Mouse (Mus musculus) adipocyte (in vitro differentiated cells): ENCODE results near the gene Unc13a.

Experiments
- DNase-seq: peaks from one replicate; pipeline ENCODE4 v3.0.0-alpha.2; 2016; ENCODE audit warnings: low spot score

The Unc13a gene

GRCm38 (mm10) chr8:71625088-71625487, 46.5 kb downstream of the Unc13a start:
- no peak for DNase-seq

GRCm38 (mm10) chr8:71619786-71620185, 51.8 kb downstream of the Unc13a start:
- no peak for DNase-seq

GRCm38 (mm10) chr8:71613418-71613817, 58.1 kb downstream of the Unc13a start:
- no peak for DNase-seq

GRCm38 (mm10) chr8:71612141-71612540, 59.4 kb downstream of the Unc13a start:
- DNase-seq = no peak

- peak; percentile 98 for DNase-seq
Measured at GRCm38 (mm10) chr8:71610822-71611651, 60.5 kb downstream of the Unc13a start, which contains the start of gene Colgalt1. Gene Colgalt1 (plus strand): TSS chr8:71610998.

- DNase-seq = no peak
Measured at GRCm38 (mm10) chr8:71604021-71604420, 67.5 kb downstream of the Unc13a start.

GRCm38 (mm10) chr8:71602666-71603334, 68.8 kb downstream of the Unc13a start:
- no peak for DNase-seq

- DNase-seq = no peak
Measured at GRCm38 (mm10) chr8:71601939-71602665, 69.5 kb downstream of the Unc13a start.

GRCm38 (mm10) chr8:71598841-71599240, 72.7 kb downstream of the Unc13a start:
- no peak for DNase-seq

GRCm38 (mm10) chr8:71598375-71598774, 73.2 kb downstream of the Unc13a start:
- no peak for DNase-seq

- no peak for DNase-seq
Measured at GRCm38 (mm10) chr8:71597451-71597850, 74.1 kb downstream of the Unc13a start, which contains the start of gene Fam129c. Gene Fam129c (plus strand): TSS chr8:71597648.

- no peak for DNase-seq
Measured at GRCm38 (mm10) chr8:71596798-71597197, 74.8 kb downstream of the Unc13a start.

GRCm38 (mm10) chr8:71596384-71596783, 75.2 kb downstream of the Unc13a start:
- no peak for DNase-seq

- DNase-seq = peak; percentile 65
Measured at GRCm38 (mm10) chr8:71595862-71596261, 75.7 kb downstream of the Unc13a start.

GRCm38 (mm10) chr8:71594324-71594722, 77.2 kb downstream of the Unc13a start:
- no peak for DNase-seq

GRCm38 (mm10) chr8:71593556-71594323, 77.8 kb downstream of the Unc13a start:
- no peak for DNase-seq

GRCm38 (mm10) chr8:71592374-71593170, 79.0 kb downstream of the Unc13a start:
- DNase-seq = peak; percentile 35

- peak; percentile 96 for DNase-seq
Measured at GRCm38 (mm10) chr8:71591471-71592373, 79.8 kb downstream of the Unc13a start, which contains the start of gene Pgls. Gene Pgls (plus strand): TSS chr8:71592176.

- no peak for DNase-seq
Measured at GRCm38 (mm10) chr8:71591017-71591416, 80.5 kb downstream of the Unc13a start.

- DNase-seq = no peak
Measured at GRCm38 (mm10) chr8:71588762-71589161, 82.8 kb downstream of the Unc13a start.
